Mouse (Mus musculus): Measurements from ENCODE around the gene Foxl1.

The Foxl1 gene

DNA sequence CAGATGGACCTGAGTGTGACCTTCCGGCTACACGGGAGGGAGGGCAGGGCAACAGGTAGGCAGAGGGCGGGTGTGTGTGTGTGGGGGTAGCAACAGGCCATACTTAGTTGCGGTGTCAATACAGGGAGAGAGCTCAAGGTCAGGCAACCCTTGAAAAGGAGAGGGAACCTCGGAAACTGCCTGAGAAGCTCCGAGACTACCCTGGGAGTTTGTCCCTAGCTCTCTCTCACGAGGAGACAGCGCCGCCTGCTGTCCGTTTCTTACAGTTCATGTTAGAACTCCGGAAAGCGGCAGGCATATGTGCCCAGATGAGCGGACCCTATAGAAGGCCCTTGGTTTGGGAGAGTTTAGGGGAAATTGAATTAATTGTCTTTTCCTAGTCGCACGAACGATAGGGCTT is 35.1 kb upstream of the Foxl1 start:
- in situ Hi-C loops (cut with MboI, MseI) = loop anchor here (5.0 kb wide), 2 partner anchors 275 to 415 kb away; no protein-coding TSS in a partner anchor

DNA sequence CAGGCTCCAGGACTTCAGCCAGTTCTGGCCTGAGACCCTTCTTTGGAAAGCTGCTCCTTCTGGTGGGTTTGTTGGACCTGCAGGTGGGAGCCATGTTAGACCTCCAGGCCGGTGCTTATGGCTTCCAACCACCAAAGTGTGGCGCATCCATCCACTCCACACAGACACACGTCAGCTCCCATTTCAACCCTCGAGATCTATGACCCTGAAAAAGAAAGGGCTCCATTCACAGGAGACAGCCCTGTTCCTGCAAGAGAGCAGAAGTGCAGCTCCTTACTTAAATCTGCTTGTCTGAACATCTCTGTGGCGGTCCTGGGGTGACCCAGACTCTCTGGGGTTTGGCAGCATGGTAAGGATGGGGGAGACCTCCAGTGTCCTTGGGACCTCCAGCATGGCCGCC is 34.2 kb upstream of the Foxl1 start:
- in situ Hi-C loops (cut with MboI, MseI) = loop anchor here (5.0 kb wide), 2 partner anchors 276 to 416 kb away; no protein-coding TSS in a partner anchor

DNA sequence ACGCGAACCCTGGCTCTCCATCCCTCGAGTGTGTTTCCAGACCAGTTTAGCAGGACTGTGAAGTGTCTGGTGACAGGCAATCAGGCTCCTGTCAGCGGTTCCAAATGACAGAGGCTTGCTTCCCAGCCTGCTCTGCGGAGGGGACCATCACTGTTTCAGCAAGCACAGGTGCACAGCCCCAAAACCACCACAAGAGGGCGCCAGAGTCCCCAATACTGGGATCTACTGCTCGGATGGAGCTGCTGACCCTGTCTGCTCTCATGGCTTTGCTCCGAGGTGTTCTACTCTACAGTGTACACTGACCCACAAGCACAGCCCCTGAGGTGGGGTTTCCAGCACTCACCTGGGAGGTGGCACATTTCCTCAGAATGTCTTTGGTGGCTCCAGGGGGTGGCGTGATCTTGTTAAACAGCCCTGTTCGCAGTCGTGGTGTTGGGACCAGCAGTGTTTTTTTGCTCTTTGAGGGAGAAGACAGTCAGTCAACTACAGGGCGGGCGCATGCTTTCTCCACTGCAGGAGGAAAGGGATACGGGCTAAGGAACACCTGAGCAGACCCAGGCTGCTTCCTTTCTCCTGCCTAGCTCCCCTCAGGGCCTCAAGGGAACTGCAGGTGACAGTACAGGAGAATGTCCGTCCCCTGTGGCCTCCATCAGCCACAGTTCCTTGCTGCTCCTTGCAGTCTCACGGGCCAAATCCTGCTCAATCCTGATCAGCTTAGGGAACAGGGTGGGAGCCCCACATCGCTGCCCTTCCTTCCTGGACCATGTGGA is 23.5 kb upstream of the Foxl1 start:
- in situ Hi-C loops (cut with MboI, MseI) = no loop called here

DNA sequence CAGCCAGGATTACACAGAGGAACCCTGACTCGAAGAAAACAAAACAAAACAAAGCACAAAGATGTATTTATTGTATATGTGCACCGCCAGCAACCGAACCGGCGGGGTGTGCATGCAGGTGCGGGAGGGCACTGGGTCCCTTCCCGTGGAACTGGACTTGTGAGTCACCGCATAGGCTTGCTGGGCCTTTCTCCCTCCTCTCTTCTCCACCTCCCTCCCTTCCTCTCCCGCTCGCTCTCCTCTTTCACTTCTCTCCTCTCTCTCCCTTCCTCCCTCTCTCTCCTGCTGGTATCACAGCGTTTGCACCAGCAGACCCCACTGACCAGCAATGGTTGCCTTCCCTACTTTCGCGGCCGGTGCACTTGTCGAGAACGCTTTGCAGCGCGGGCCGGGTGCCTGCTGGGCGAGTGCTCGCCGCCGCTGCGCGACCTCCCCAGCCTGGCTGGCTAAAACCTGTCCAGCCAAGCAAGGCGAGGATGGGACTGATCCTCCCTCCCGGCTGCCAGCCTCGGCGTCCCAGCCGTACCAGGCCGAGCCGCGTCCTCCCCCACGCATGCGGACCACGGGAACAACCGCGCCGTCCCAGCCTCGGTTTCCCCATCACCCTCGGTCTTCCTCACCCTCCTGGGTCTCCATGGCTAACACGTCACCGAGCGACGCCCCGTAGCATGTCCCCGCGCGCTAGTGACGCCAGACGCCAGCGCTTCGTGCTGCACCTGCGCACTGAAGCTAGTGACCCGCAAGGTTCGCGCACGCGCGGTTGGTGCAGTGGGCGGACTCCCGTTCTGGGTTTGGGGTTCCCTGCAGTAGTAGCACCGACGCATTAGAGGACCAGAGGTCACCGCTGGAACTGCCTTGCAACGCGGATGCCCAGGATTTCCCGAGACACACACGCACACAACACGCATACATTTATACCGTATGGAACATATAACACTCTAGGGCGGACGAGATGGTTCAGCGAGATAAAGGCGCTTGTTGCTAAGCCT is 19.8 kb upstream of the Foxl1 start, which contains the start of gene Mthfsd:
Mthfsd (minus strand) TSS at position 725 of the 989 bp plus-strand sequence.
- in situ Hi-C loops (cut with MboI, MseI) = no loop called here

DNA sequence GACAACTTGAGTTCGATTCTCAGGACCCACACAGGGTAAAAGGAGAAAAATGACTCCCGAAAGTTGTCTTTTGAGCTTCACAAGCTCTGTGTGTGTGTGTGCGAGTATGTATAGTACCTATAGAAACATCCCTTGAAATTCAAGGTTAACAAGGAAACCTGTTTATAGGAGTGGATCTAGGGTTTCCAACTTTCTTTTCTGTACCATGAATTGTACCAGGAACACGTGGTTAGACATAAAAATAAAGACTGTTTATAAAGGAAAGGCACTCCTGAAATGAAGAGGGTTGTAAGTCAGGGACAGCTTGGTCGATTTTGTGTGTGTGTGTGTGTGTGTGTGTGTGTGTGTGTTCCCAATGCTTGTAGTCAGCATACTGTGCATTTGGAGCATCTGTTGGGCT is 19.1 kb upstream of the Foxl1 start:
- in situ Hi-C loops (cut with MboI, MseI) = no loop called here

DNA sequence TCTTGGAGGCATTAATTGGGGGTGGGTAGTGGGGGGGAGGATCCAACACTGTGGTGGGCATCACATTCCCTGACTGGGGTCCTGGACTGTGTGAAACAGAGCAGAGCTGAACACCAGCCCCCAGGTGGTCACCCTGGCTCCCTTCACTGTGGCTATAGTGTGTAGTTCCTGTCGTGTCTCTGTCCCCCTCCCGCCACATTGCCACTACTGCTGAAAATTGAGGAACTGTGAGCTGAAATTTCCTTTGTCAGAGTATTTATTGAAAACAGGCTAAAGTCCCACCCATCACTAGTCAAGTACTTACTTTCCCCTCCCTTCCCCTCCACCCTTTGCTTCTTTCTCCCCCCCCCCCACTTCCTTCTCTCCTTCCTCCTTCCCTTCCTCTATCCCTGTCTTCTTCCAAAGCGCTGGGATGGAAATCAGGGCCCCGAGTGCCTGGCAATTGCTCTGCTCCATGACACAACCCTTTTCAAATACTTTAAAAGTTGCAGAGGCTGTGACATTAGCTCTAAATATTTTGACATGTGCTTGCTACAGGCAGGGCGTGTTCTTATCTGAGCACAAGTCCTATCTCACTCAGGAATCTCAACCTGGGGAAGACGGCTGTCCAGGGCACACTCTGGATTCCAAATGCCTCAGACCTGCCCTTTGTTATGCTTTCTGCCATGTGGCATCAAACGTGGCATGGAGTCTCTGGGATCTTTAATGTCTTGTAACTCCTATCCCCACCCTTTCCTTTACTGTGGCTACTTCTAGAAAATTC is 16.4 kb upstream of the Foxl1 start:
- in situ Hi-C loops (cut with MboI, MseI) = loop anchor here (5.0 kb wide), 1 partner anchor 101 kb away; no protein-coding TSS in a partner anchor

DNA sequence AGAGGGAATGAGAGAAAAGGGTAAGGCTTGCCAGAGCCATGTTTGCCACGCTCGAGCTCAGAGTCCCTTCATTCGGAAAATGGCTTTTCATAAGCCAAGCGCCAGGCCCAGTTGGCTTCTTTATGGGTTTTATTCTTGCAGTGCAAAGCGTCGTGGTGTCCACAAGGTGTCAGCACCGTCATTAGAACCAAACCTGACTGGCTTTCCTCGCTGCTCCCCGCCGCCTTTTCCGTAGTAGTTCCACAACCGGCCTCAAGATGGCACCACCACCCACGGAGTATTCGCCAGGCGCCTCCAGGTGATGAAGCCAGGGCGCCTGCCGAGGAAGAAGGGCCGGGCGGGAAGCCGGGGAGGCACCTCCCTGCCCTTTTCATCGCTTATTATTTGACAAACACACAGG is 14.5 kb upstream of the Foxl1 start:
- in situ Hi-C loops (cut with MboI, MseI) = loop anchor here (5.0 kb wide), 1 partner anchor 99 kb away; no protein-coding TSS in a partner anchor

DNA sequence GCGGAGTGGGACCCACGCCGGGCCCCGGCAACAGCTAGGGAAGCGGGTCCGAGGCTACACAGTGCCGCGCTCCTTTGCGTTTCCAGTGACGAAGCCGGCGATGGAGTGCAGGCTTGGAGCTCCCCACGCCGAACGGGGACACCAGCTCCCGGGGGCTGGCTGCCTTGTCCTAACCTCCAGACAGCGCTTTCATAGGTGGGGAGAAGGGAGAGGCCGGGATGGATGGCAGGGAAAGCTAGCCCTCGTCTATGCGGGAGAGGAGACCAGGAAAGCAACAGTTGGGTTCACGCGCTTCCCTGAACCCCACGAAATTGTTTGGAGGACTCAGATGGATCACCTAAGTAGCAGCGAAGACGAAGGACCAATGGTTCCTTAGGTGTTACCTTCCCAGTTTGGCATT is 12.6 kb upstream of the Foxl1 start:
- in situ Hi-C loops (cut with MboI, MseI) = loop anchor here (5.0 kb wide), 1 partner anchor 397 kb away; no protein-coding TSS in a partner anchor

DNA sequence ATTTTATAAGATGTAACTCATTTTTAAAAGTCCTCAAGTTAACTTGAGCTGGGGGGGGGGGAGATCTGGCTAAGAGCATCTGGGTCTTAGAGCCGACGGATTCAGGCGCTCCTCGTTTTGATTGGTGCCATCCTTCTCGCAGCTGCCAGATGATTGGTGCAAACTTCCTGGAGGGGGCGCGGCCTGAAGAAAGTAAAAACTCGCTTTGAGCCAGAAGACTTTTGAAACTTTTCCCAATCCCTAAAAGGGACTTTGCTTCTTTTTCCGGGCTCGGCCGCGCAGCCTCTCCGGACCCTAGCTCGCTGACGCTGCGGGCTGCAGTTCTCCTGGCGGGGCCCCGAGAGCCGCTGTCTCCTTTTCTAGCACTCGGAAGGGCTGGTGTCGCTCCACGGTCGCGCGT is 11.8 kb upstream of the Foxl1 start, which contains the start of gene Foxc2:
Foxc2 (plus strand) TSS at position 224 of the 400 bp plus-strand sequence.
- in situ Hi-C loops (cut with MboI, MseI) = loop anchor here (5.0 kb wide), 1 partner anchor 396 kb away; no protein-coding TSS in a partner anchor

DNA sequence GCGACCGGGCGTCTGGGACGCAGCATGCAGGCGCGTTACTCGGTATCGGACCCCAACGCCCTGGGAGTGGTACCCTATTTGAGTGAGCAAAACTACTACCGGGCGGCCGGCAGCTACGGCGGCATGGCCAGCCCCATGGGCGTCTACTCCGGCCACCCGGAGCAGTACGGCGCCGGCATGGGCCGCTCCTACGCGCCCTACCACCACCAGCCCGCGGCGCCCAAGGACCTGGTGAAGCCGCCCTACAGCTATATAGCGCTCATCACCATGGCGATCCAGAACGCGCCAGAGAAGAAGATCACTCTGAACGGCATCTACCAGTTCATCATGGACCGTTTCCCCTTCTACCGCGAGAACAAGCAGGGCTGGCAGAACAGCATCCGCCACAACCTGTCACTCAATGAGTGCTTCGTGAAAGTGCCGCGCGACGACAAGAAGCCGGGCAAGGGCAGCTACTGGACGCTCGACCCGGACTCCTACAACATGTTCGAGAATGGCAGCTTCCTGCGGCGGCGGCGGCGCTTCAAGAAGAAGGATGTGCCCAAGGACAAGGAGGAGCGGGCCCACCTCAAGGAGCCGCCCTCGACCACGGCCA is 11.1 kb upstream of the Foxl1 start:
- in situ Hi-C loops (cut with MboI, MseI) = loop anchor here (5.0 kb wide), 1 partner anchor 396 kb away; no protein-coding TSS in a partner anchor

DNA sequence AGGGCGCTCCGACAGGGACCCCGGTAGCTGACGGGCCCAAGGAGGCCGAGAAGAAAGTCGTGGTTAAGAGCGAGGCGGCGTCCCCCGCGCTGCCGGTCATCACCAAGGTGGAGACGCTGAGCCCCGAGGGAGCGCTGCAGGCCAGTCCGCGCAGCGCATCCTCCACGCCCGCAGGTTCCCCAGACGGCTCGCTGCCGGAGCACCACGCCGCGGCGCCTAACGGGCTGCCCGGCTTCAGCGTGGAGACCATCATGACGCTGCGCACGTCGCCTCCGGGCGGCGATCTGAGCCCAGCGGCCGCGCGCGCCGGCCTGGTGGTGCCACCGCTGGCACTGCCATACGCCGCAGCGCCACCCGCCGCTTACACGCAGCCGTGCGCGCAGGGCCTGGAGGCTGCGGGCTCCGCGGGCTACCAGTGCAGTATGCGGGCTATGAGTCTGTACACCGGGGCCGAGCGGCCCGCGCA is 10.5 kb upstream of the Foxl1 start:
- in situ Hi-C loops (cut with MboI, MseI) = loop anchor here (5.0 kb wide), 1 partner anchor 395 kb away; no protein-coding TSS in a partner anchor

DNA sequence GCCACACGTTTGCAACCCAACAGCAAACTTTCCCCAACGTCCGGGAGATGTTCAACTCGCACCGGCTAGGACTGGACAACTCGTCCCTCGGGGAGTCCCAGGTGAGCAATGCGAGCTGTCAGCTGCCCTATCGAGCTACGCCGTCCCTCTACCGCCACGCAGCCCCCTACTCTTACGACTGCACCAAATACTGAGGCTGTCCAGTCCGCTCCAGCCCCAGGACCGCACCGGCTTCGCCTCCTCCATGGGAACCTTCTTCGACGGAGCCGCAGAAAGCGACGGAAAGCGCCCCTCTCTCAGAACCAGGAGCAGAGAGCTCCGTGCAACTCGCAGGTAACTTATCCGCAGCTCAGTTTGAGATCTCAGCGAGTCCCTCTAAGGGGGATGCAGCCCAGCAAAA is 9.8 kb upstream of the Foxl1 start:
- in situ Hi-C loops (cut with MboI, MseI) = loop anchor here (5.0 kb wide), 1 partner anchor 394 kb away; no protein-coding TSS in a partner anchor

DNA sequence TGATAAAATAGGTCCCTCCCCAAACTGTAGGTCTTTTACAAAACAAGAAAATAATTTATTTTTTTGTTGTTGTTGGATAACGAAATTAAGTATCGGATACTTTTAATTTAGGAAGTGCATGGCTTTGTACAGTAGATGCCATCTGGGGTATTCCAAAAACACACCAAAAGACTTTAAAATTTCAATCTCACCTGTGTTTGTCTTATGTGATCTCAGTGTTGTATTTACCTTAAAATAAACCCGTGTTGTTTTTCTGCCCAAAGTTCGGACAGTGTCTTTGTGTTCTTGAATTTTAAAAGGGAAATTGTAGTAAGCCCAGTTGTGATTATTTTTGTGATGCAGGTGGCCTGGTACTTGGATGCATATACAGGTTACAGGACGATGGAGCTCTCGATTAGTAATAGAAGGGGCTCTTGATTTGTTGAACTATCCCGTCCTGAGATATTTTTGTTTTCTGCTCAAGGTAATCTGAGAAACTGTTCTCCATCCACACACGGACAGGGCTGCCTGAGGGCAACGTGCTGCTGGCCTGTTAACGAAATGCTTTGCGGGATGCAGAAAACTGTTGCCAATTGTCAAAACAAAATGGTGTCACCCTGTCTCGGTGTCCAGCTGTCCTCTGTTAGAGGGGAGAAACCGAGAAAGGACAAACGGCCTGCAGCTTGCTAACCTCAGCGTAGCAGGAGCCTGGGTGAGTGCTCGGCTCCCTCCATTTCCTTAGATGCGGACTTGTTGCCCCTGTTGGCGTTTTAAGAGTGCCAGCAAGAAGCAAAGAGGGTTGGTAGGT is 8.9 kb upstream of the Foxl1 start:
- in situ Hi-C loops (cut with MboI, MseI) = loop anchor here (5.0 kb wide), 1 partner anchor 393 kb away; no protein-coding TSS in a partner anchor

DNA sequence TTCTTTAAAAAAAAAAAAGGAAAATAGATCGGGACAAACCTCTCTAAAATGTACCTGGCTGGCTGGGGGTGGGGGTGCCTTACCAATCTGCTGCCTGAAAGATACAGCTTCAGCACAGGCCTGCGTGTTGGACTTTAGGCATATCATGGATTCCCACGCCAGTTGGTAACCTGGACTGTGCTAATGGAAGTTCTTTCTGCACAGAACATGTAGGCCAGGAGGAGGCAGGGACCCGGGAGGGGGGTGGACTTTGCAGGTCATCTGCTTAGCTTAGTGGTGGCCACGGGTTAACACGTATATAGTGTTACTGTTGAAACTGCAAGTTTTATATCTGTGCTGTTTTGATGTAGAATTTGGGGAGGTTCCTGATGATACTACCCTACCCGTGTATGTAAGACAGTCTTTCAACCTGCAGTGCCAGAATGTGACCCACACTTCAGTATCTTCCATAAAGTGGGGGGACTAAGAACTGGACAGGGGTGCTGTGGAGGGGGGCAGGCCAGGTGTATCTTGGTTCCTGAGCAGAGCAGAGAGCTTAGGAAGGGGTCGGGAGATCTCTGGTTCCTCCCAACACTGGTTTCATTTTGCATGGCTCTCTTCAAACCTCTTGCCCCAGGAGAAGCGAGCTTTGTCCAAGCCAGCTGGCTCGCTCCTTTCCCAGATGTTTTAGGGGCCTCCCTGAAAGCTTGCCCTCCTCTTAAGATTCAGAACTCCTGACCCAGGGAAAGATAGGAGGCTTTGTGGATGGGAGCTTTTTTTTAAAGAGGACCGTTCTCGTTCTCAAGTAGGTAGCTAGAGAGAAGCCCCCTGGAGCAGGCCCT is 7.9 kb upstream of the Foxl1 start:
- in situ Hi-C loops (cut with MboI, MseI) = loop anchor here (5.0 kb wide), 1 partner anchor 392 kb away; no protein-coding TSS in a partner anchor

DNA sequence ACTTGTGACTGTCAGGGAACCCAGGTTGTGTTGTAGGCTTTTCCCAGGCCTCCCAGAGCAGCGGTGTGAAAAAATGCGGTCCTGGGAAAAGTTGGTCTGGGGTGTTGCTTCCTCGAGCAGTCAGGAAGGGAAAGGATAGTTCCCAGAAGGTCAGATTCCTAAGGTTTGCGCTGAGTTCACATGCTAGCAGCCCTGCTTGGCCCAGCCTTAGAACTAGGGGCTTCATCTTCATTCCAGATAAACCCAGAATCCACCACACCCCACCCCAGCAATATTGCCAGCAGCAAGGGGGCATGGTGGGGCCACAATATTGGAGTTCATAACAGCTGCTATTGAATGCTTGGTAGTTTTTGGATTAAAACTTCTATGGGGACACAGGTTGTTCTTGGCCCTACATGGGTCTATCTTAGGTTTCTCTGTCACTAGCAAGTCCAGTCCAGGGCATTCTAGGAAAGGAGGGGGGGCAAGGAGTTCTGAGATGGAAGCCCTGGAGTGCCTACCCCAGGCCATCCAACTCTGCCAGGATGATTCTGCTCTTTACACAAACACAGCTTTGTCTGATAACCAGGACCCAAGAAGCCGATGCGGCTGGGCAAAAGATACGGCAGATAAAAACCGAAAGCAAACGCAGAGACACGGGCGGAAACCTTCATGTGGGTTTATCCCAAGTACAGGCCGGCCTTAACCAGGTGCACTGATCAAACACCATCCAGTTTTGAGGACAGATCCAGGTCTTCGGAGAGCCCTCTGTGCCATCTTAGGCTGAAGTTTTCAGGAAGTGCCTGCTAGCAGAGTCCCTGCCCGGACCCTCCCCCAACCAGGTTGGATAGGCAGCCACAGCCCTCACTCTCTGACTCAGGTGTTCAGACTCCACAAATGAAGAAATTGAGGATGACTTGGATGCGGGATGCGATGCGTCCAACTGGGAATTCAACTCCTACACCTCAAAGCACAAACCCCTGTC is 7.0 kb upstream of the Foxl1 start:
- in situ Hi-C loops (cut with MboI, MseI) = no loop called here

DNA sequence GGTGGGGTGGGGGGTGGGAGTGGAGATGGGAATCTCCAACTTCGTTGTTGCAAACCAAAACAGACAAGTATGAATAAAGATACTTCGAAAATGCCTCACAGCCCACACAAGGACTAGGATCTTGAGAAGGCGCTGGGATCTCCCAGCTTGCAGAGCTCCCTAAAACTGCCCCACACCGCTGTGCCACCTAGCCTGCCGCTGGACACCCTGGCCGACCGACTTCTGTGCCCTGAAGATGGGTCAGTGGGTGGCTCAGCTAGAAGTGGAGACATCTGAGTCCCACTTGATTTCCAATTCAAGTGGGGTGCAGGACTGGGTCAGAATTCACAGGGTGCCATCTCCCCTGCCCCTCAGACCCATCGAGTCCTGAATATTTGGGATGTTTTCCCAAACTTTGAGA is 6.0 kb upstream of the Foxl1 start:
- in situ Hi-C loops (cut with MboI, MseI) = no loop called here

DNA sequence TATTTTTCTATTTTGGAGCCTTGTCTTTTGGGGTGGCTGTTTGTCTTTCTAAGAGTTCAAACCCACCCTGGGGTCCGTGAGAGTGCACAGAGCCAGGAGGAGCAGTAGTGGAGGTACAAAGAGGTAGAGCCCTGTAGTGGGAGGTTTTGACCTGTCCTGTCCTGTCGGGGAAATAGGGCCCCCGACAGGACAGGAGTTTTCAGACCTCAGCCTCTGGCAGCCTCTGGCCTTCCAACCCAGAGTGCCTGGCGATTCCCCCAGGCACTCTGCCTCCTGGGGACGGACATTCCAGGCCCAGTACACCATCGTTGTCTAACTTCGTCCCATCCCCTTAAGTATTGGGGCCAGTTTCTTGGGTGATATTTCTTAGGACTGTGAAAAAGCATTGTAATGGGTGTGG is 5.4 kb upstream of the Foxl1 start:
- in situ Hi-C loops (cut with MboI, MseI) = no loop called here
